Mouse (Mus musculus) stomach, postnatal 0 days (tissue): ENCODE results near the gene Ccdc146. TPM values are rescaled to one million over a fixed set of nuclear protein-coding genes. Genes with fewer than 3 reads are reported as not detected.
"Not testable (repeated sequence)": the region's sequence is repeated elsewhere in the genome, so short reads cannot be mapped to it uniquely, and the experiment has no call there.

Experiments used
- ATAC-seq: fragments of 200-750 bp; cut with Nextera tagmentation; 2 replicates; pipeline ENCODE4 v1.8.0; 2017; ENCODE audit not compliant: low FRiP score, low TSS enrichment
- DNase-seq: peaks from one replicate; pipeline ENCODE4 v3.0.0-alpha.2; 2016; ENCODE audit warnings: low spot score
- H3K27ac ChIP-seq: fragments of 300-500 bp; sonication (generic); replicated peaks from 2 replicates; pipeline ENCODE4 v1.5.1; 2014; ENCODE audit warnings: mild to moderate bottlenecking, control low read depth
- H3K27me3 ChIP-seq: fragments of 300-500 bp; sonication (generic); 2 replicates; pipeline ENCODE4 v1.6.1; 2014; ENCODE audit warnings: low read length; ENCODE audit not compliant: control insufficient read depth, insufficient read depth
- H3K36me3 ChIP-seq: fragments of 300-500 bp; sonication (generic); 2 replicates; pipeline ENCODE4 v1.6.1; 2014; ENCODE audit warnings: low read length, mixed read lengths; ENCODE audit not compliant: control insufficient read depth, insufficient read depth
- H3K4me1 ChIP-seq: fragments of 300-500 bp; sonication (generic); replicated peaks from 2 replicates; pipeline ENCODE4 v1.6.1; 2014; ENCODE audit warnings: antibody characterized with exemption; ENCODE audit not compliant: control insufficient read depth, insufficient read depth
- H3K4me2 ChIP-seq: fragments of 300-500 bp; sonication (generic); replicated peaks from 2 replicates; pipeline ENCODE4 v1.6.1; 2014; ENCODE audit warnings: low read depth, mild to moderate bottlenecking, control low read depth, moderate library complexity
- H3K4me3 ChIP-seq: fragments of 300-500 bp; sonication (generic); 2 replicates; pipeline ENCODE4 v1.5.1; 2014; ENCODE audit warnings: low read depth, low read length, control low read depth
- H3K9ac ChIP-seq: fragments of 300-500 bp; sonication (generic); 2 replicates; pipeline ENCODE4 v1.6.1; 2014; ENCODE audit warnings: mild to moderate bottlenecking, low read length, control low read depth, mixed read lengths
- H3K9me3 ChIP-seq: fragments of 300-500 bp; sonication (generic); 2 replicates; pipeline ENCODE4 v1.6.1; 2016; ENCODE audit warnings: low read length; ENCODE audit not compliant: control insufficient read depth
- CTCF ChIP-seq: IDR thresholded peaks from 2 replicates; pipeline ENCODE4 v1.5.1; 2016; ENCODE audit warnings: antibody characterized with exemption, low read depth, mild to moderate bottlenecking, moderate library complexity
- EP300 ChIP-seq: optimal IDR thresholded peaks from 2 replicates; pipeline ENCODE3; 2016; ENCODE audit warnings: antibody characterized with exemption
- WGBS: fragments of 180-500 bp; shearing (Covaris S2); extraction: QIAGEN DNeasy Blood & Tissue Kit; methylation state at CpG from one replicate; pipeline ENCODE4 v1.1.7; 2014; 5-methylcytosine and 5-hydroxymethylcytosine counted together
- polyA plus RNA-seq: library from polyadenylated mRNA; unstranded; fragments of >200 nt; fragmentation: Nextera tagmentation; extraction: Ambion mirVana; gene quantifications from 2 replicates; pipeline ENCODE4 v1.2.1, GENCODE M21; 2015

Ccdc146 gene
- polyA plus RNA-seq, 1 experiment from 2014 or later, result 0.22 TPM

DNA sequence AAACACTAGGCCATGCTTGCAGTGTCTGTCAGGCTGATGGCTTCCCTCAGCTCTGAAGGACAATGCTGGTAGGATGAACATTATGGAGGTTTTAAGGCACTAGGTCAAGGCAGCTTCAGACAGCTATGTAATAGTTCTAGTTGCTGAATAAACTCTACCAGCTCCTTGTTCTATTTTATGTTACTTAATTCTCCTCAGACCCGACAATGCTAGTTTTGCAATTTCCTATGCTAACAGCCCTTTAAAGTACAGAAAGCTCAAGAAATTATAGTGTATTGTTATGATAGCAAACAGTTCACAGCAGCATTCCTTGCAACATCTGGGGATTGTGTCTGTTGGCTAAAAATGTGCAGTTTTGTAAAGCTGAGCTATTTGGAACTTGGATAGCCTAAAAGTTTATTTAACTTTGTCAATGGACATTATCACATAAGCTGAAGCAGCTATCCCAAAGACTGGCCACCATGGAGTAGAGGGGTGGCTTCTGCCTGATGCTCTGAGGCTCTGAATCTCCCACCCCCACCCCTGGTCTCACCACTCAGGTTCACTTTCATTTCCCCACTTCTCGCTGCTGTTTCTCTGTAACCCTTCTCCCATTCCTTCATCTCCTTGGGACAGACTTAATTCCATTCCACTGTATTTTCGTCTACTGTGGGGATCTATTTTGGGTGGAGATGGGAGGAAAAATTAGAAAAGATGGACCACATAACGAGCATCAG is 58.0 kb downstream of the Ccdc146 start:
- no peak for DNase-seq
- 55% methylated on average over 4 of the region's 4 CpGs for WGBS

DNA sequence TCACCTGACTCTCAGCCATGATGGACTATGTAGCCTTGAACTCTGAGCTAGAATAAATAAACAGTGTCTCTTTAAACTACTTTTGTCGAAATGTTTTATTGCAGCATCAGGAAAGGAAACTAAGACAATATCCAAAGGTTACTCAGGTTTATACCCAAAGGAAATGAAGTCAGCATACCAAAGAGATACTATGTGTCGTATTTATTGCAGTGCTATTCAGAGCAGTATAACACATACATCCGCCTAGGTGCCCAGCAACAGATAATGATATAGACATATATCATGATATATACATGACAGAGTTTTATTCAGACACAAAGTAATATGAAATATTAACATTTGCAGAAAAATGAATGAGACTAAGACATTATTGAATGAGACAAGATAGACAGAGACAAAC is 61.1 kb downstream of the Ccdc146 start:
- H3K36me3 ChIP-seq, result no peaks in the 10 kb centered on the region
- no peaks in the 10 kb centered on the region for H3K9me3 ChIP-seq
- H3K9ac ChIP-seq, result no peak overlapping the region
- H3K4me1 ChIP-seq, result no peaks in the 10 kb centered on the region
- WGBS, result 69% methylated on average over 3 of the region's 3 CpGs
- no peak overlapping the region for H3K4me2 ChIP-seq
- no peak overlapping the region for H3K4me3 ChIP-seq
- no peak overlapping the region for H3K27ac ChIP-seq
- DNase-seq, result no peak
- H3K27me3 ChIP-seq, result no peaks in the 10 kb centered on the region
- no peak for TF ChIP-seq CTCF
- TF ChIP-seq EP300, result no peak
- ATAC-seq, result no peak

More for the DNA sequence above, 58.0 kb downstream of the Ccdc146 start:
- TF ChIP-seq CTCF (no peak), EP300 (no peak)
- Histone ChIP-seq H3K27me3 (no peaks in the 10 kb centered on the region), H3K4me2 (no peak overlapping the region), H3K9me3 (no peaks in the 10 kb centered on the region), H3K36me3 (no peaks in the 10 kb centered on the region), H3K27ac (no peak overlapping the region), H3K4me3 (no peak overlapping the region), H3K4me1 (no peaks in the 10 kb centered on the region), H3K9ac (no peak overlapping the region)
- no peak for ATAC-seq

DNA sequence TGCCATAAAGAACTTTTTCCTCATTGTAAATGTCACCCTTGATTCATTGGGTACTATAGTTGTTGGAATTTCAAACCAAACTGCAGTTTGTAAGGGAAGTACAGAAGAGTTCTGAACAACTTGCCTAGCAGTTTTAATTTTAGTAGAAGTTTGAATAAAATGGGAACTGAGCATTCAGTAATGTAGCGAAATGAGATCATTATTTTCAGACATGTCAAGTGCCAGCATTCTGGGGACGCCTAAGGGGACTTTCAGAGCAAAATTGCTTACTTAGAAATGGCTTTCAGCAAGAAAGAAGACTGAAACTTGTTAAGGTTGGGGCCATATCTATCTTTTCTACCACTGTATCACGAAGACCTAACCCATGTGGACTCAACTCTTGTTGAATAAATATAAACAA is 65.8 kb downstream of the Ccdc146 start:
- no peak overlapping the region for H3K4me2 ChIP-seq
- no peaks in the 10 kb centered on the region for H3K4me1 ChIP-seq
- H3K9me3 ChIP-seq, result no peaks in the 10 kb centered on the region
- H3K4me3 ChIP-seq, result no peak overlapping the region
- WGBS, result 76% methylated on average over 3 of the region's 3 CpGs
- no peaks in the 10 kb centered on the region for H3K27me3 ChIP-seq
- no peak for TF ChIP-seq CTCF
- no peak for TF ChIP-seq EP300
- no peak overlapping the region for H3K27ac ChIP-seq
- DNase-seq (no peak), ATAC-seq (no peak)
- H3K9ac ChIP-seq, result no peak overlapping the region
- no peaks in the 10 kb centered on the region for H3K36me3 ChIP-seq

DNA sequence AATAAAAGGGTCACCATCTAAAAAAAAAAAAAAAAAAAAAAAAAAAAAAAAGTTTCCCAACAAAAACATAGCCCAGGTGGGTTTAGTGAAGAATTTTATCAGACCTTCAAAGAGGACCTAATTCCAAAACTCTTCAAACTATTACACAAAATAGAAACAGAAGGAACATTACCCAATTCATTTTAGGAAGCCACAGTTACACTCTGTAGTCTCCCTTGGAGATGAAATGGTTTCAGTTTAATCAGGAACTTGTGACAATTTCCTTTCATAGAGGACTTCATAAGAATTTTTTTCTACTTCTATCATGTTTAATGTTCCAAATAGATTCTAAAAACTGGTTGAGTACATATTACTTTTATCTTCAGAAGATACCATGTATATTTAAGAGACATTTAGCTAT is 72.8 kb downstream of the Ccdc146 start:
- Histone ChIP-seq H3K9me3 (no peaks in the 10 kb centered on the region), H3K4me1 (no peaks in the 10 kb centered on the region)
- no peak for ATAC-seq

DNA sequence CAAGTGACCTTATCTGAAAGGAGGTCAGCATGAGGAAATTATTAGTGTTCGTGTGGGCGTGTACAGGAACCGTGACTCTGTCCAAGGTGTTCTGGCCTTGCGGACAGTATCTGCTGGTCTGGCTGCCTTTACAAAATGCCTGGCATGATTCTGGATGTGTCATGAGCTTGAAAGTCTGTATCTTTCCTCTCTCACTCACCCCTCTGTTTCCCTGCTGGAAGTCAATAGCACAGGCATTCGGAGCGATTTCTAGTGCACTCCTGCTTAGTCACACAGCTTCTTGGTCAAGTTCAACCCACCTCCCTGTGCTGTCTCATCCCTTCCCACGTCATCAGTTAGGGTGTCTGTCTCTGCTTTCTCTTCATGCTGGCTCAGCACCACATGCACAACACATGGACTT is 76.1 kb downstream of the Ccdc146 start:
- WGBS, result 83% methylated on average over 7 of the region's 7 CpGs
- ATAC-seq, result no peak
- H3K4me3 ChIP-seq, result no peak overlapping the region
- no peaks in the 10 kb centered on the region for H3K4me1 ChIP-seq
- no peak overlapping the region for H3K9ac ChIP-seq
- no peak for TF ChIP-seq EP300
- no peak for TF ChIP-seq CTCF
- no peaks in the 10 kb centered on the region for H3K36me3 ChIP-seq
- no peak for DNase-seq
- no peaks in the 10 kb centered on the region for H3K9me3 ChIP-seq
- no peak overlapping the region for H3K4me2 ChIP-seq
- no peak overlapping the region for H3K27ac ChIP-seq
- no peaks in the 10 kb centered on the region for H3K27me3 ChIP-seq

More for the DNA sequence above, 72.8 kb downstream of the Ccdc146 start:
- H3K27ac ChIP-seq, result no peak overlapping the region
- H3K4me2 ChIP-seq, result no peak overlapping the region
- no peak overlapping the region for H3K9ac ChIP-seq
- TF ChIP-seq CTCF (no peak), EP300 (no peak)
- DNase-seq, result no peak
- no peaks in the 10 kb centered on the region for H3K36me3 ChIP-seq
- no peak overlapping the region for H3K4me3 ChIP-seq
- no peaks in the 10 kb centered on the region for H3K27me3 ChIP-seq

DNA sequence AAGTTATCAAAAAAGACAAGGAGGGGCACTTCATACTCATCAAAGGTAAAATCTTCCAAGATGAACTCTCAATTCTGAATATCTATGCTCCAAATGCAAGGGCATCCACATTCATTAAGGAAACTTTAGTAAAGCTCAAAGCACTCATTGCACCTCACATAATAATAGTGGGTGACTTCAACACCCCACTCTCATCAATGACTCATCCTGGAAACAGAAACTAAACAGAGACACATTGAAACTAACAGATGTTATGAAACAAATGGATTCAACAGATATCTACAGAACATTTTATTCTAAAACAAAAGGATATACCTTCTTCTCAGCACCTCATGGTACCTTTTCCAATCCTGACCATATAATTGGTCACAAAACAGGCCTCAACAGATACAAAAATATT is 82.2 kb downstream of the Ccdc146 start:
- H3K27ac ChIP-seq, H3K27me3 ChIP-seq, H3K4me3 ChIP-seq, H3K9ac ChIP-seq, H3K4me1 ChIP-seq, H3K36me3 ChIP-seq, H3K9me3 ChIP-seq, DNase-seq, H3K4me2 ChIP-seq, ATAC-seq: not testable (repeated sequence)
